Mouse (Mus musculus): ENCODE results near the gene Syce3. TPM values are rescaled to one million over a fixed set of nuclear protein-coding genes. Genes with fewer than 3 reads are reported as not detected.
A peak's percentile ranks its signal among the peaks of the same experiment; 100 is the strongest.

The Syce3 gene
- polyA plus RNA-seq, 1 experiment from 2014 or later, result not detected

DNA sequence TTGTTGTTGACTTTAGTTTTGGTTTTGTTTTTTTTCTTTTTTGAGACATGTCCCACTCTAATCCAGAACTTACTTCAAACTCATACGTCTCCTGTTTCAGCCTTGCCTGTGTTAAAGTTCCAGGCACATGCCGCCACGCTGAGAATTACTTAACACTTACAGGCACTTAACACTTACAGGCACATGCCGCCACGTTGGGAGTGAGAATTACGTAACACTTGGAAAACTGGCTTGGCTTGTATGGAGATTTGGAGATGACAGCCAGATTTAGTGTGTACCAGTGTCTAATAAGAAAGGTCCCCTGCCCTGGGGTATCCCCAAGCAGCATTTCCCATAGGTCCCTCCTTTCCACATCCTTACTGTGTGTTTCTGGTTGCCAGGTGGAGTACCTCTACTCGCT is 47.3 kb downstream of the Syce3 start:
- WGBS, result 71% methylated on average over 7 of the region's 7 CpGs
- Histone ChIP-seq H3K4me1 (peaks cover 10% of the 10 kb centered on the region; the same call in 1 of the 2 replicates), H3K27ac (no peak overlapping the region), H3K36me3 (peaks cover 87% of the 10 kb centered on the region), H3K9ac (no peak overlapping the region), H3K4me2 (no peak overlapping the region), H3K4me3 (no peak overlapping the region), H3K9me3 (no peaks in the 10 kb centered on the region), H3K27me3 (no peaks in the 10 kb centered on the region)
- ATAC-seq (ENCODE audit: borderline replicate concordance, extremely low read depth, low FRiP score, low TSS enrichment), result no peak

DNA sequence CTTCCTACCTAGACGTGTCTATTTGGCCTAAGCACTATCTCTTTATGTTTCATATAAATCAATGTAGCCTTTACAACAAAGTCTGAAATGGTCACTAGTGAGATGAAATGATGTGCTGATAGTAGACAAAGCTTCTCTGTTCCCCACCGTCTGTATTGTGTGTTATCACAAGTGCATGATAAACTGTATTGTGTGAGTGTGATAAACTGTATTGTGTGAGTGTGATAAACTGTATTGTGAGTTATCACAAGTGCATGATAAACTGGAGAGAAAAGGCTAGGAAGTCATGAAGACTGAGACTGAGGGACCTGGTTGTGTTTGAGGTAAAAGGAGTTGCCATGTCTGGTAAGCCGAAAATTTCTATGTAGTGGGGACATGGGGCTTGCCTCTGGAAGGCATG is 51.5 kb downstream of the Syce3 start:
- no peak overlapping the region for H3K9ac ChIP-seq
- no peak overlapping the region for H3K4me3 ChIP-seq
- peaks cover 49% of the 10 kb centered on the region for H3K36me3 ChIP-seq
- peaks cover 31% of the 10 kb centered on the region for H3K4me1 ChIP-seq
- no peaks in the 10 kb centered on the region for H3K9me3 ChIP-seq
- H3K4me2 ChIP-seq, result no peak overlapping the region
- H3K27ac ChIP-seq, result no peak overlapping the region
- H3K27me3 ChIP-seq, result no peaks in the 10 kb centered on the region
- no peak for ATAC-seq (ENCODE audit: borderline replicate concordance, extremely low read depth, low FRiP score, low TSS enrichment)
- WGBS, result 73% methylated on average over 3 of the region's 3 CpGs

DNA sequence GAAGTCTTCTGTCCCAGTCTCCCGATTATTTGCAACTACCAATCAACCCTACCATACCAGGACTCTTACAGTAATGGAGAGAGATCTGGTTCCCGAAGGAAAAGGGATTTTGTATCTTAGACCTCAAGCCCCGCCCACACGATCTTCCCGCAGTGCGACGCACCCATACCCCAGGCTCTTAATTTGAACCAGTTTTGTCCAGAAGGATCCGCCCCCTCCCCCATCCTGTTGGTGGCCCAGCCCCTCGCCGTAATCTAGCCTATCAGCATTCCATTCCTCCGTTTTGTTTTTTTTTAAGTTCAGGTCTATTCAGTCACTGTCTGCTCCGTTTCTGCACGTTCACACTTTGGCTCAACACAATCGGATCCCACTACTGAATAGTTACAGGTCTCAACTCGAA is 53.9 kb downstream of the Syce3 start:
- no peaks in the 10 kb centered on the region for H3K27me3 ChIP-seq
- H3K4me1 ChIP-seq, result peaks cover 31% of the 10 kb centered on the region
- peak; percentile 66; the same call in 1 of the 2 replicates for ATAC-seq (ENCODE audit: borderline replicate concordance, extremely low read depth, low FRiP score, low TSS enrichment)
- H3K9ac ChIP-seq, result peak overlapping the region; percentile 91
- H3K9me3 ChIP-seq, result no peaks in the 10 kb centered on the region
- H3K4me2 ChIP-seq, result peak overlapping the region; percentile 55
- H3K27ac ChIP-seq, result peak overlapping the region; percentile 91
- peaks cover 48% of the 10 kb centered on the region for H3K36me3 ChIP-seq
- WGBS, result under 1% methylated on average over 15 of the region's 15 CpGs
- H3K4me3 ChIP-seq, result peak overlapping the region; percentile 81

DNA sequence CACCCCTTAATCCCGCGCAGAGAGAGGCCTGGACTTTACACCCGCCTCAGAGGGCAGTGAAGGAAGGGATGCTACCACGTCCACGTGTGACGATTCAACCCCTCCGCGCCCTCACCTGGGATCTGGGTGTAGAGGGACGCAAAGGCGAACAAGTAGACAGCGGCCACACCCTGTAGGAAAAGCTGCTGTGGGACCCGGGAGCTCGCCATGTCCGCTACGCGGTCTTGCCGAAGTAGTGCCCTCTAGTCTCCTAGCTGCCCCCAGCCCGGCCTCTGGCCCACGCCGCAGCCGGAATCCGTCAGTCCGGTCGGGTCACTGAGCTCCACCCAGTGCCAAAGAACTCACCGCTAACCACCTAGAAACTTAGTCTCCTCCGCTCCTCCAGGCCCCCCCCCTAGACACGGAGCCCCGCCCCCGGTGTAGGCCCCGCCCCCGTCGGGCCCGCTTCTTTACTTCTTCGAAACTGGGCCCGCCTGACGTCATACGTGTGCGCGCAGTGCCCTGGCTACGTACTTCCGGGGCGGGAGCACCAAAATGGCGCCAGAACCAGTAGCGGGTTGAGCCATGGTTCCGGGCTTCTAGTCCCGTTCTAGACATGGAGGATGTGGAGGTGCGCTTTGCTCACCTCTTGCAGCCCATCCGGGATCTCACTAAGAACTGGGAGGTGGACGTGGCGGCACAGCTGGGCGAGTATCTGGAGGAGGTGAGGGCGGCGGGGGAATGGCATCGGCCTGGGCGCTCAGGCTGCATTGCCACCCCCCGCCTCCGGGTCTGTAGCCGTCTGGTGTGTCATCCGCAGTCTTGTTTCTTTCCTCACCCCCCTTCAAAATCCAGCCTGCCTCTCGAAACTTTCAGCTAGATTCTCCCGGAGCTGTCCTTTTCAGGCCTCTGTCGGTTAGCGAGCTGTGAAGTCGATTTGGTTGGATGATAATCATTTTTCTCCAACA is 54.8 kb downstream of the Syce3 start, which contains the start of the genes Lmf2 and Ncaph2:
Lmf2 (minus strand) TSS at position 419 of the 947 bp plus-strand sequence.
Ncaph2 (plus strand) TSS at position 479 of the 947 bp plus-strand sequence.
- peaks cover 48% of the 10 kb centered on the region for H3K36me3 ChIP-seq
- peak within 1 kb of the TSS; percentile 81 for H3K4me3 ChIP-seq

DNA sequence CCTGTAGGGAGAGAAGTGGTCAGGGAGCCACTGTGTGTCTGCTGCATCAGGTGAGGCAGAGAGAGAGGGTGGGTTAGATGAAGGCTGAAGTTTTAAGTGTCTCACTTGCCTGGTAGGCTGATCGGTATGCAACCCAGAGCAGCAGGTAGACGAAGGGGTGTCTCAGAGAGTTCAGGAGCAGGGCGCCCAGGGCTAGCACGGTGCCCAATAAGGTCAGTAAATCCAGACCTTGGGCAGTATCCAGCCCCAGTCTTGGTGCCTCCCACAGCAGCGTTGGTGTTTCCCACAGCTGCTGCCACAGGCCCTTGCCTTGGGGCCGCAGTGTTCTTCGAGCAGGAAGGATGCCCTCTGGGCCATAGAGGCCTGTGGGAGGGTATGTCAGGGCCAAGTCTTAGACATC is 55.8 kb downstream of the Syce3 start:
- Histone ChIP-seq H3K4me3 (peak overlapping the region; percentile 81), H3K27me3 (no peaks in the 10 kb centered on the region), H3K27ac (no peak overlapping the region), H3K36me3 (peaks cover 50% of the 10 kb centered on the region), H3K9me3 (no peaks in the 10 kb centered on the region), H3K4me1 (peaks cover 31% of the 10 kb centered on the region), H3K4me2 (peak overlapping the region; percentile 77), H3K9ac (peak overlapping the region; percentile 91)
- no peak for ATAC-seq (ENCODE audit: borderline replicate concordance, extremely low read depth, low FRiP score, low TSS enrichment)
- WGBS, result 70% methylated on average over 7 of the region's 7 CpGs

More for the DNA sequence above, 54.8 kb downstream of the Syce3 start, which contains the start of the genes Lmf2 and Ncaph2:
- Histone ChIP-seq H3K4me2 (peak within 1 kb of the TSS; percentile 77), H3K9ac (peak within 1 kb of the TSS; percentile 91), H3K27me3 (no peaks in the 10 kb centered on the region), H3K4me1 (peaks cover 31% of the 10 kb centered on the region), H3K9me3 (no peaks in the 10 kb centered on the region), H3K27ac (peak within 1 kb of the TSS; percentile 91)
- under 1% methylated on average over 63 of the region's 64 CpGs for WGBS
- ATAC-seq (ENCODE audit: borderline replicate concordance, extremely low read depth, low FRiP score, low TSS enrichment), result peak; percentile 91

DNA sequence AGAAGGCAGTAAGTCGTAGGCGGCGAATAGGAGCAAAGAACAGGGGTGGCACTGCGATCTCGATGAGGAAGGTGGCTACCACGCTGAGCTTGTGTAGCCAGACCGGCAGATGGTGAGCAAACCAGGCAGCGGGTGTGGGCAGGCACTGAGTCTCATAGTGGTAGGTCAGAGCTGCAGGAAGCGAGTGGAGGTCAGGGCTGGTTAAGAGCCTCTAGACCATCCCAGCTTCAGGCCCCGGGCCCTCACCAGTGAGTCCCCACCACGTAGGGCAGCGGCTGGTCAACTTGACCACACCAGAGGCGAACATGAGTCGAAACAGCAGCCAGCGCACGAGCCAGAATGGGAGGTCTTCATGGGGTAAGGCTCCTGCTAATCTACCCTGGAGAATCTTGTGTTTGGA is 56.5 kb downstream of the Syce3 start:
- no peak for ATAC-seq (ENCODE audit: borderline replicate concordance, extremely low read depth, low FRiP score, low TSS enrichment)
- Histone ChIP-seq H3K4me3 (no peak overlapping the region), H3K27ac (no peak overlapping the region), H3K27me3 (no peaks in the 10 kb centered on the region), H3K4me2 (peak overlapping the region; percentile 77; the same call in 1 of the 2 replicates), H3K9ac (peak overlapping the region; percentile 91; the same call in 1 of the 2 replicates), H3K36me3 (peaks cover 48% of the 10 kb centered on the region), H3K4me1 (peaks cover 27% of the 10 kb centered on the region), H3K9me3 (no peaks in the 10 kb centered on the region)
- 93% methylated on average over 16 of the region's 16 CpGs for WGBS

DNA sequence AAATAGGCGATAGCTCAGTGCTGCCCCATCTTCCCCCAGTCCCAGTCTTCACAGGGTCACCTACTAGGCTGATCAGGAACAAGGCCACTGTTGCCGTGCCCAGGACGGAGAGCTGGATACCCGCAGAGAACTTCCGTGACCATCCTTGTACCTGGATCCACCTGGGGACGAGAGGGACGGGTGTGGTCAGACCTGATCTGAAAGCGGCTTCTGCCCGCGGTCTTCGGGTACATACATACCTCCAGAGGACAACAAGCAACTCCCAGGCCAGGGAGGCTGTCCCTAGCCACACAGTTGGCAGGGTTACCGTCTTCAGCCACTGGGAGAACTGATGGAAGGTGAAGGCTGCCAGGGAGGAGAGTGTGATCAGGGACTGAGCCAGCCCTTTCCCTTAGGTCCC is 57.5 kb downstream of the Syce3 start:
- Histone ChIP-seq H3K27ac (no peak overlapping the region), H3K4me2 (no peak overlapping the region), H3K36me3 (peaks cover 43% of the 10 kb centered on the region), H3K4me3 (no peak overlapping the region), H3K27me3 (no peaks in the 10 kb centered on the region), H3K9ac (no peak overlapping the region), H3K4me1 (peaks cover 19% of the 10 kb centered on the region), H3K9me3 (no peaks in the 10 kb centered on the region)
- 94% methylated on average over 12 of the region's 12 CpGs for WGBS
- ATAC-seq (ENCODE audit: borderline replicate concordance, extremely low read depth, low FRiP score, low TSS enrichment), result no peak

DNA sequence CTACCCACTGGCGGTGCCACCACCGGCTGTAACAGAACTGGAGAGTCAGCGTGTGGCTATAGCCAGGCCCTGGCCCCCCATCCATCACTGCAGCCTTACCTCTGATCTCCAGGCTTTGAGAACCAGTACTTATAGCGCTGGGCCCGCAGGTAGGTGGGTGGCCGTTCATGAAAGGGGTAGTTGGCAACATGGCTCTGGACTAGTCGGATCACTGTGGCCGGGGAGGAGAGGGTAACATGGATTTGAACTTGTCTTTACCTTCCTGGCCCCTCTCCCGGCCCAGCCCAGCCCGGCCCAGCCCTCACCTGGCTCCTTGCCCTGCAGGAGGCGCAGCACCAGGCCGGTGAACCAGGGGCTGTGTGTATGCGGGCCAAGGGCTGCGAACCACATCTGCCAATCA is 58.2 kb downstream of the Syce3 start:
- Histone ChIP-seq H3K9me3 (no peaks in the 10 kb centered on the region), H3K36me3 (peaks cover 43% of the 10 kb centered on the region), H3K4me2 (no peak overlapping the region), H3K27me3 (no peaks in the 10 kb centered on the region), H3K4me1 (peaks cover 12% of the 10 kb centered on the region), H3K27ac (no peak overlapping the region), H3K4me3 (no peak overlapping the region), H3K9ac (no peak overlapping the region)
- ATAC-seq (ENCODE audit: borderline replicate concordance, extremely low read depth, low FRiP score, low TSS enrichment), result no peak
- WGBS, result 92% methylated on average over 14 of the region's 14 CpGs

DNA sequence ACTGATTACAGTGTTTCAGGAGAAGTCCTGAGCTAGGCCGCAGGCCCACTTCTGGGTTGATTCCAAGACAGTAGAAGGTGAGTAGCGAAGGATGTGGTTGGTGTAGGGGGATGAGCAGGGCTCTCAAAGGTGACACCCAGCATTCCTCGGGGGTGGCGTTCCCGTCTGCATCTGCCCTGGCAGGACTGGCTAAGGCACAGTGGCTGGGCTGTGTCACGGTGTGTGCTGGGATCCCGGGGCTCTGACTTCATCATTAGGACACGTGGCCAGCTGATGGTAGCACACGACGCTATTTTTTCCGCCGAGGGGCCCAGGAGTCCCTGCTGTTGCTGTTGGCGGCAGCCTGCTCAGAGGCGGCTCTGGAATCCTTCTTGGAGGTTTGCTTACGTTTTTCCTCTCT is 59.0 kb downstream of the Syce3 start:
- H3K36me3 ChIP-seq, result peaks cover 43% of the 10 kb centered on the region
- no peaks in the 10 kb centered on the region for H3K27me3 ChIP-seq
- H3K4me2 ChIP-seq, result no peak overlapping the region
- H3K4me3 ChIP-seq, result no peak overlapping the region
- no peak overlapping the region for H3K9ac ChIP-seq
- H3K9me3 ChIP-seq, result no peaks in the 10 kb centered on the region
- ATAC-seq (ENCODE audit: borderline replicate concordance, extremely low read depth, low FRiP score, low TSS enrichment), result no peak
- peaks cover 10% of the 10 kb centered on the region for H3K4me1 ChIP-seq
- WGBS, result 80% methylated on average over 15 of the region's 15 CpGs
- no peak overlapping the region for H3K27ac ChIP-seq

DNA sequence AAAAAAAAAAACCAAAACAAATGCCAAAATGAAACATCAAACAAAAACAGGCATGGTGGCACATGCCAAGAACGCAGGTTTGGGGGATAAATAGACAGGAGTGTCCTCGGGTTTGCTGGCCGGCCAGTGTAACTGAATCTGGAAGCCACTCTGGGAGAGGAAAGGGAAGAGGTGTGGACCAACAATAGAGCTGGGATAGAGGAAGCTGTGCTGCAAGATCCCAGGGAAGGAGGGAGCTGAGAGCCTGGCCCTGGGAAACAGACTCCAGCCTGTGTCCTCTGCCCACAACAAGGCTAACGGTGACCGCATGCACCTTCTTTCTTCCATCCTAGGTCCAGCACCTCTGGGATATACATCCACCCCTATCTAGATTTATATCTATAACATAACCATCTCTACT is 59.9 kb downstream of the Syce3 start:
- H3K4me1 ChIP-seq, result peaks cover 10% of the 10 kb centered on the region
- no peak for ATAC-seq (ENCODE audit: borderline replicate concordance, extremely low read depth, low FRiP score, low TSS enrichment)
- H3K27ac ChIP-seq, result no peak overlapping the region
- H3K36me3 ChIP-seq, result peaks cover 43% of the 10 kb centered on the region
- WGBS, result 83% methylated on average over 5 of the region's 5 CpGs
- no peaks in the 10 kb centered on the region for H3K27me3 ChIP-seq
- no peaks in the 10 kb centered on the region for H3K9me3 ChIP-seq
- H3K4me3 ChIP-seq, result no peak overlapping the region
- no peak overlapping the region for H3K4me2 ChIP-seq
- no peak overlapping the region for H3K9ac ChIP-seq

DNA sequence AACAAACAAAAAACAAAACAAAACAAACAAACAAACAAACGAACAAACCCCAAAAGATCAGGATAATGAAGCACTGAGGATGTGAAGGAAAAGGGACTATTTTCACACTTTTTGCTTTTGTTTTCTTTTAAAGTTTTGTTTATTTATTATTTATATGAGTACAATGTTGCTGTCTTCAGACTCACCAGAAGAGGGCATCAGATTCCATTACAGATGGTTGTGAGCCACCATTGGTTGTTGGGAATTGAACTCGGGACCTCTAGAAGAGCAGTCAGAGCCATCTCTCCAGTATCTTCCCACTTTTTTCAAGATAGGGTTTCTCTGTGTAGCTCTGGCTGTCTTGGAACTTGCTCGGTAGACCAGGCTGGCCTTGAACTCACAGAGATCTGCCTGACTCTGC is 67.0 kb downstream of the Syce3 start:
- WGBS, result 88% methylated on average over 3 of the region's 3 CpGs
- H3K27ac ChIP-seq, result no peak overlapping the region
- H3K9me3 ChIP-seq, result no peaks in the 10 kb centered on the region
- no peaks in the 10 kb centered on the region for H3K36me3 ChIP-seq
- H3K27me3 ChIP-seq, result no peaks in the 10 kb centered on the region
- ATAC-seq (ENCODE audit: borderline replicate concordance, extremely low read depth, low FRiP score, low TSS enrichment), result no peak
- H3K9ac ChIP-seq, result no peak overlapping the region
- no peaks in the 10 kb centered on the region for H3K4me1 ChIP-seq
- H3K4me3 ChIP-seq, result no peak overlapping the region
- H3K4me2 ChIP-seq, result no peak overlapping the region

DNA sequence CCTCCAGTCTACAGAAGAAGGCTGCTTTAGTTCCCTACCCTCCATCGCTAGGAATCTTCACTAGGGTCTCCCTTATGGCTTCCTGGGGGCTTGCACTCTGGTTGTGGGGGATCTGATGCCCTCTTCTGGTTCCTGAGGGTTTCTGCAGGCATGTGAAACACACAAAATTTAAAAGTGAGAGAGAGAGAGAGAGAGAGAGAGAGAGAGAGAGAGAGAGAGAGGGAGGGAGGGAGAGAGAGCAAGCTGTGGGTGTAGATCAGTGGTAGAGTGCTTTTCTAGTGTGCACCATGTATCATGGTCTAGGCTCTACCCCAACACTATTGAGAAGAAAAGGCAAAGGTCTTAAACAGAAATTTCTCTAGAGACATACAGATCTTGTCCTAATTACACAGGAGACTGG is 68.6 kb downstream of the Syce3 start:
- no peaks in the 10 kb centered on the region for H3K36me3 ChIP-seq
- no peak overlapping the region for H3K27ac ChIP-seq
- no peak overlapping the region for H3K4me2 ChIP-seq
- ATAC-seq (ENCODE audit: borderline replicate concordance, extremely low read depth, low FRiP score, low TSS enrichment), result no peak
- no peaks in the 10 kb centered on the region for H3K4me1 ChIP-seq
- 46% methylated on average over 1 of the region's 1 CpGs for WGBS
- H3K9me3 ChIP-seq, result no peaks in the 10 kb centered on the region
- no peak overlapping the region for H3K9ac ChIP-seq
- H3K4me3 ChIP-seq, result no peak overlapping the region
- no peaks in the 10 kb centered on the region for H3K27me3 ChIP-seq
